Mouse (Mus musculus) MEL (cell line): ENCODE measurements around the gene Klk8.

ENCODE experiments used
- EP300 ChIP-seq, 2 experiments: IDR thresholded peaks; 2 replicates each; pipeline ENCODE4 v1.6.1; 2011; ENCODE audit warnings: improper control_type of control experiment in 2 of 2, low read length in 2 of 2, low read depth in 1 of 2, mild to moderate bottlenecking in 1 of 2
- HCFC1 ChIP-seq: IDR thresholded peaks from 2 replicates; pipeline ENCODE4 v1.6.1; 2012; ENCODE audit warnings: low read depth, mild to moderate bottlenecking, inconsistent platforms, low read length, improper control_type of control experiment, moderate library complexity
- SIN3A ChIP-seq: IDR thresholded peaks from 2 replicates; pipeline ENCODE4 v1.6.1; 2012; ENCODE audit warnings: low read length, improper control_type of control experiment, inconsistent platforms

- TF ChIP-seq EP300 (IDR thresholded peaks at IDR 0.05; ENCODE audit: low read depth in 1 of 2, low read length in 2 of 2) (no peak), SIN3A (no peak), HCFC1 (no peak)
Measured at GRCm38 (mm10) chr7:43769636-43770035, 27.7 kb upstream of the Klk8 start.
